Mouse (Mus musculus) liver, embryonic 12.5 days (tissue): ENCODE data around the gene Adad2. TPM values are rescaled to one million over a fixed set of nuclear protein-coding genes. Genes with fewer than 3 reads are reported as not detected.

Source experiments
- ATAC-seq: fragments of 200-750 bp; cut with Nextera tagmentation; 2 replicates; pipeline ENCODE4 v1.8.0; 2017; ENCODE audit warnings: moderate number of reproducible peaks, mild to moderate bottlenecking, moderate library complexity
- H3K27ac ChIP-seq: fragments of 300-500 bp; sonication (generic); 2 replicates; pipeline ENCODE4 v1.5.1; 2016; ENCODE audit warnings: mild to moderate bottlenecking
- H3K27me3 ChIP-seq: fragments of 300-500 bp; sonication (generic); replicated peaks from 2 replicates; pipeline ENCODE4 v1.6.1; 2016; ENCODE audit warnings: mild to moderate bottlenecking, moderate library complexity
- H3K36me3 ChIP-seq: fragments of 300-500 bp; sonication (generic); 2 replicates; pipeline ENCODE4 v1.6.1; 2016; ENCODE audit warnings: mild to moderate bottlenecking, moderate library complexity
- H3K4me1 ChIP-seq: fragments of 300-500 bp; sonication (generic); 2 replicates; pipeline ENCODE4 v1.6.1; 2016
- H3K4me2 ChIP-seq: fragments of 300-500 bp; sonication (generic); 2 replicates; pipeline ENCODE4 v1.6.1; 2016; ENCODE audit warnings: mild to moderate bottlenecking, moderate library complexity
- H3K4me3 ChIP-seq: fragments of 300-500 bp; sonication (generic); 2 replicates; pipeline ENCODE4 v1.5.1; 2016; ENCODE audit warnings: mild to moderate bottlenecking, moderate library complexity
- H3K9ac ChIP-seq: fragments of 300-500 bp; sonication (generic); 2 replicates; pipeline ENCODE4 v1.6.1; 2016; ENCODE audit warnings: mild to moderate bottlenecking, moderate library complexity
- H3K9me3 ChIP-seq: fragments of 300-500 bp; sonication (generic); replicated peaks from 2 replicates; pipeline ENCODE4 v1.6.1; 2016; ENCODE audit warnings: mild to moderate bottlenecking, moderate library complexity
- WGBS: fragments of 180-500 bp; shearing (Covaris S2); methylation state at CpG from one replicate; pipeline ENCODE4 v1.1.7; 2016; ENCODE audit not compliant: insufficient replicate concordance; 5-methylcytosine and 5-hydroxymethylcytosine counted together
- polyA plus RNA-seq: library from polyadenylated mRNA; unstranded; fragments of >200 nt; fragmentation: Nextera tagmentation; extraction: Ambion mirVana; gene quantifications from 2 replicates; pipeline ENCODE4 v1.2.1, GENCODE M21; 2016

Gene Adad2
- polyA plus RNA-seq, 1 experiment from 2014 or later, result not detected

GRCm38 (mm10) chr8:119632909-119633308 lies 20.4 kb downstream of the Adad2 start:
- no peaks in the 10 kb centered on the region for H3K9me3 ChIP-seq
- peaks cover 2% of the 10 kb centered on the region; the same call in 1 of the 2 replicates for H3K4me1 ChIP-seq
- H3K27ac ChIP-seq, result no peak overlapping the region
- ATAC-seq, result no peak
- 32% methylated on average over 29 of the region's 29 CpGs for WGBS
- no peak overlapping the region for H3K9ac ChIP-seq
- no peak overlapping the region for H3K4me3 ChIP-seq
- H3K27me3 ChIP-seq, result peaks cover 85% of the 10 kb centered on the region
- no peak overlapping the region for H3K4me2 ChIP-seq
- H3K36me3 ChIP-seq, result no peaks in the 10 kb centered on the region

DNA sequence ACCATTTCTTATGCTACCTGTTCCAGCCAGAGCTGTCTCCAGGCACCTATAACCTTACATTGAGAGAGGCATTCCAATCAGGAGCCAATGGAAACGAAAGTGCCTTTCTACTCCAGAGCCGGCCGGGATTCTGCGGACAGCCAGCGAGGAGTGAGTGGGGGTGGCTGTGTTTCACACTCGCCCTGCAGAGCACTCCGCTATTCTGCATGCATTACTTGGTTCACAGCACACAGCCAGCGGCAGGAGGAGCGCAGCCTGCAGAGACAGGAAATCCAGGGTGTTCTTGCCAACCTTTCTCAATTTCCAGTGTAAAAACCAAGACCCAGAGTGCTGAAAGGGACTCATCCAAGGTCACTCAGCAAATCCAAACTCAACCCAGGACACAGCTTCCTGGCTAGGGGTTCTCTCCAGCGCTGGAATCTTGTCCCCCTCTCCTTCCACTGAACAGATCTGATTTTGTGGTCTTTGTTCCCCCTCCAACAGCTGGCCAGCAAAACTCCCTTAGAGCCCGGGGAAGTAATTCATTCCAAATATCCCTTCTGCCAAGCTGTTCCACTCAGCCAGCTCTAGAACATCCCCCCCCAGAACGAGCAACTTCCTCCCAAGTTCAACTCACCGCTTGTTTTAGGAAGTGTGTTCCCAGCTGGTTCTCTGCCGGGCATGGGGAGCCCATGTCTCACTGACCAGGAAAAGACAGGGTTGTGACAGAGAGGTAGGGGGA lies 22.2 kb downstream of the Adad2 start:
- Histone ChIP-seq H3K9me3 (no peaks in the 10 kb centered on the region), H3K4me1 (no peaks in the 10 kb centered on the region), H3K27me3 (peaks cover 80% of the 10 kb centered on the region), H3K27ac (no peak overlapping the region), H3K4me3 (no peak overlapping the region), H3K9ac (no peak overlapping the region), H3K36me3 (no peaks in the 10 kb centered on the region), H3K4me2 (no peak overlapping the region)
- ATAC-seq, result no peak
- 25% methylated on average over 14 of the region's 14 CpGs for WGBS

- H3K4me1 ChIP-seq, result no peaks in the 10 kb centered on the region
- H3K4me2 ChIP-seq, result no peak within 1 kb of the TSS
- H3K9ac ChIP-seq, result no peak within 1 kb of the TSS
- H3K36me3 ChIP-seq, result no peaks in the 10 kb centered on the region
- no peaks in the 10 kb centered on the region for H3K9me3 ChIP-seq
- ATAC-seq, result no peak
- WGBS, result 27% methylated on average over 6 of the region's 6 CpGs
- H3K4me3 ChIP-seq, result no peak within 1 kb of the TSS
- no peak within 1 kb of the TSS for H3K27ac ChIP-seq
- H3K27me3 ChIP-seq, result peaks cover 80% of the 10 kb centered on the region
Observed at GRCm38 (mm10) chr8:119635378-119635777, 22.8 kb downstream of the Adad2 start, which contains the start of gene Kcng4. TSS of gene Kcng4 (minus strand) at chr8:119635680.

- H3K36me3 ChIP-seq, result no peaks in the 10 kb centered on the region
- no peak overlapping the region for H3K4me2 ChIP-seq
- H3K27me3 ChIP-seq, result peaks cover 74% of the 10 kb centered on the region
- H3K4me1 ChIP-seq, result no peaks in the 10 kb centered on the region
- no peak overlapping the region for H3K27ac ChIP-seq
- no peak overlapping the region for H3K4me3 ChIP-seq
- no peaks in the 10 kb centered on the region for H3K9me3 ChIP-seq
- no peak overlapping the region for H3K9ac ChIP-seq
- WGBS, result 46% methylated on average over 2 of the region's 2 CpGs
- ATAC-seq, result no peak
Observed at GRCm38 (mm10) chr8:119635958-119636357, 23.4 kb downstream of the Adad2 start.

DNA sequence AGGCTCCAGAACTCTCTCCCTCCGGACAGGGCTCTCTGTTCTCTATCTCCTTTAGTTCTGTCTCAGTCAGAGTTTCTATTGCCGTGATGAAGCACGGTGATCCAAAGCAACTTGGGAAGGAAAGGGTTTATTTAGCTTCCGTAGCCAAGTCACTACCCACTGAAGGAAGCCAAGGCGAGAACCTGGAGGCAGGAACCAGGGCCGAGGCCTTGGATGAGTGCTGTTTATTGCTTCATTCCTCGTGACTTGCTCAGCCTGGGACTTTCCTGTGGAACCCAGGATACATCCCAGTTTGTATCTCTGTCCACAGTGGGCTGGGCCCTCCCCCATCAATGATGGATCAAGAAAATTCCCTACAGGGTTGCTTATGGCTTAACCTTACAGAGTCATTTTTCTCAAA lies 24.2 kb downstream of the Adad2 start:
- Histone ChIP-seq H3K4me2 (no peak overlapping the region), H3K4me3 (no peak overlapping the region), H3K9me3 (no peaks in the 10 kb centered on the region), H3K4me1 (no peaks in the 10 kb centered on the region), H3K27me3 (peaks cover 66% of the 10 kb centered on the region), H3K27ac (no peak overlapping the region), H3K36me3 (no peaks in the 10 kb centered on the region), H3K9ac (no peak overlapping the region)
- 52% methylated on average over 7 of the region's 7 CpGs for WGBS
- no peak for ATAC-seq

DNA sequence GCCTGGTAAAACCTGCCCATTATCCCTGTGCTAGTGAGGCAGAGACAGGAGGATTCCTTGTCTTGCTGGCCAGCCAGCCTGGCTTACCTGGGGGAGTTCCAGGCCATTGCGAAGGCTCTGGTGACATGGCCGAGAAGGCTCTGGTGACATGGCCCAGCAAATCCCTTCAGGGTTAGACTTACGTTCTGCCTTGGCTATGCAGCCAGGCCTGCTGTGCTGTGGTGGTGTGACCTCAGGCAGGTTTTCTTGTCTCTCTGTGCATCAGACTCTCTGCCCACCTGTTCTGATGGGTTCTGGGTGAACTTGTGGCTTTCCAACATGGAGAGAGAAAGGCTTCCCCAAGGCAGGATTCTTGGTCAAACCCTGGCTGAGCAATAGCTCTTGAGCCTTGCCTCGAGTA lies 24.8 kb downstream of the Adad2 start:
- ATAC-seq, result no peak
- Histone ChIP-seq H3K9ac (no peak overlapping the region), H3K4me3 (no peak overlapping the region), H3K36me3 (no peaks in the 10 kb centered on the region), H3K4me1 (no peaks in the 10 kb centered on the region), H3K27ac (no peak overlapping the region), H3K4me2 (no peak overlapping the region), H3K27me3 (peaks cover 60% of the 10 kb centered on the region), H3K9me3 (no peaks in the 10 kb centered on the region)
- 59% methylated on average over 4 of the region's 4 CpGs for WGBS

DNA sequence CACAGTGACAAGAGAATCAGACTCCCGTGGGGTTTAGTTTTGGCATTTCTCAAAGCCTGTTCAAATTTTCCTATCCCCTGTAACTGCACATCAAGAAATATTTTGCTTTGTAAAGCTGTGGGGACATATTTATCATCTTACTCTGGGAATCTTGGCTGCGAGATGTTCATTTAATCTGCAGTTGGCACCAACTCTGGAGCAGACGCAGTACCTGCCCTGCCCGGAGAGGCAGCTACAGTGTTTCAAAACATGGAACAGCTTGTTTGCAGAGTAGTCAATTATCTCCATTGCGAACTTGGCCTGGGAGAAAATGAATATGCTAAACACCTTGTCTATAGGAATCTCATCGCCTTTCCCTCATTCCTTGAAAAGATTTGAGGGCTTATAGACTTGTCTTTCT lies 25.7 kb downstream of the Adad2 start:
- H3K9ac ChIP-seq, result no peak overlapping the region
- H3K4me2 ChIP-seq, result no peak overlapping the region
- H3K4me1 ChIP-seq, result no peaks in the 10 kb centered on the region
- no peaks in the 10 kb centered on the region for H3K36me3 ChIP-seq
- WGBS, result 68% methylated on average over 6 of the region's 6 CpGs
- no peak overlapping the region for H3K4me3 ChIP-seq
- H3K27me3 ChIP-seq, result peaks cover 55% of the 10 kb centered on the region
- H3K27ac ChIP-seq, result no peak overlapping the region
- no peaks in the 10 kb centered on the region for H3K9me3 ChIP-seq
- ATAC-seq, result no peak

- no peak for ATAC-seq
- WGBS, result 63% methylated on average over 7 of the region's 7 CpGs
- Histone ChIP-seq H3K9me3 (no peaks in the 10 kb centered on the region), H3K9ac (no peak overlapping the region), H3K27ac (no peak overlapping the region), H3K4me1 (no peaks in the 10 kb centered on the region), H3K36me3 (no peaks in the 10 kb centered on the region), H3K4me3 (no peak overlapping the region), H3K4me2 (no peak overlapping the region), H3K27me3 (peaks cover 46% of the 10 kb centered on the region)
Observed at GRCm38 (mm10) chr8:119639798-119640197, 27.3 kb downstream of the Adad2 start.

DNA sequence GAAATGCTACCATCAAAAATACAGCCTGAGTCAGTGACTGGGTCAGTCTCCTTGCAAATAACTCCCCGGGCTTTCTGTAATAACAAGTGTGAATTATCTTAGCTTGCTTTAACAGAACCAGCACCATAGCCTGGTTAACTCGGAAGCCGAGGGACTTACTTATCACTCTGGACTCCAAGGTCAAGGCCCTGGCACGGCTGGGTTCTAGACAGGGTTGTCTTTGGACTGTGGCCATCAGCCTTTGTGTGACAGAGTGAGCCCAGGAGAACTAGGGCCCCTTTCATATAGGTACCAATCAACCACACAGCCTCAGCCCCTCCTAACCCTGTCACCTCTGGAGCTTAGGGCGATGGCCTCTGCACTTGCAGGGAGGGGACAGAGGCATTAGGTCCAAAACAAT lies 28.5 kb downstream of the Adad2 start:
- no peak overlapping the region for H3K27ac ChIP-seq
- H3K27me3 ChIP-seq, result peaks cover 35% of the 10 kb centered on the region
- H3K36me3 ChIP-seq, result no peaks in the 10 kb centered on the region
- no peak overlapping the region for H3K4me2 ChIP-seq
- WGBS, result 56% methylated on average over 5 of the region's 5 CpGs
- H3K4me1 ChIP-seq, result no peaks in the 10 kb centered on the region
- H3K9me3 ChIP-seq, result 0 out of 2 replicates have a peak, but pooled peaks cover 2% of the 10 kb centered on the region
- ATAC-seq, result no peak
- no peak overlapping the region for H3K9ac ChIP-seq
- no peak overlapping the region for H3K4me3 ChIP-seq

DNA sequence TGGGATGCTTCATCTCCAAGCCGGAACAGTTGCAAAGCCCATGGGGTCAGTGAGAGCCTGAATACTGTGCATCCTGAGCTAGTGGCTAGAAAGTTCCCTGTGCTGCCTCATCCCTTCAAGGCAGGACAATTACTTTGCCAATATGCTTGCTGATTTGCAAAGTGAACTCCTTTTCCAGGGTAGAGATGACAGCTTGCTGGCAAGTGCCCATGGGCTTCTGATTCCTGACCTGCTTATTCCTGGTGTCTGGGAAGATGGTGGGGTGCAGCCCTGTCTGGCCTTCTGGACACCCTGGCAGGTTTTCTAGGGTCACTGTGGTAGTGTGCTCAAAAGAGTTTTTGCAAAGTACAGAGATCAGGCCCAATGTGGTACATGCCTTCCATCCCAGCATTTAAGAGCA lies 30.4 kb downstream of the Adad2 start:
- H3K36me3 ChIP-seq, result no peaks in the 10 kb centered on the region
- no peak overlapping the region for H3K9ac ChIP-seq
- no peak overlapping the region for H3K4me2 ChIP-seq
- no peaks in the 10 kb centered on the region for H3K4me1 ChIP-seq
- no peak for ATAC-seq
- H3K4me3 ChIP-seq, result no peak overlapping the region
- no peak overlapping the region for H3K27ac ChIP-seq
- WGBS, result 72% methylated on average over 1 of the region's 1 CpGs
- 0 out of 2 replicates have a peak, but pooled peaks cover 7% of the 10 kb centered on the region for H3K9me3 ChIP-seq
- peaks cover 16% of the 10 kb centered on the region; the same call in 1 of the 2 replicates for H3K27me3 ChIP-seq

GRCm38 (mm10) chr8:119644429-119644960 lies 31.9 kb downstream of the Adad2 start:
- no peak overlapping the region for H3K4me2 ChIP-seq
- no peak overlapping the region for H3K27ac ChIP-seq
- WGBS, result 79% methylated on average over 17 of the region's 17 CpGs
- no peaks in the 10 kb centered on the region for H3K36me3 ChIP-seq
- H3K4me3 ChIP-seq, result no peak overlapping the region
- H3K9me3 ChIP-seq, result 0 out of 2 replicates have a peak, but pooled peaks cover 7% of the 10 kb centered on the region
- no peak overlapping the region for H3K9ac ChIP-seq
- no peaks in the 10 kb centered on the region for H3K4me1 ChIP-seq
- H3K27me3 ChIP-seq, result peaks cover 16% of the 10 kb centered on the region; the same call in 1 of the 2 replicates
- no peak for ATAC-seq

DNA sequence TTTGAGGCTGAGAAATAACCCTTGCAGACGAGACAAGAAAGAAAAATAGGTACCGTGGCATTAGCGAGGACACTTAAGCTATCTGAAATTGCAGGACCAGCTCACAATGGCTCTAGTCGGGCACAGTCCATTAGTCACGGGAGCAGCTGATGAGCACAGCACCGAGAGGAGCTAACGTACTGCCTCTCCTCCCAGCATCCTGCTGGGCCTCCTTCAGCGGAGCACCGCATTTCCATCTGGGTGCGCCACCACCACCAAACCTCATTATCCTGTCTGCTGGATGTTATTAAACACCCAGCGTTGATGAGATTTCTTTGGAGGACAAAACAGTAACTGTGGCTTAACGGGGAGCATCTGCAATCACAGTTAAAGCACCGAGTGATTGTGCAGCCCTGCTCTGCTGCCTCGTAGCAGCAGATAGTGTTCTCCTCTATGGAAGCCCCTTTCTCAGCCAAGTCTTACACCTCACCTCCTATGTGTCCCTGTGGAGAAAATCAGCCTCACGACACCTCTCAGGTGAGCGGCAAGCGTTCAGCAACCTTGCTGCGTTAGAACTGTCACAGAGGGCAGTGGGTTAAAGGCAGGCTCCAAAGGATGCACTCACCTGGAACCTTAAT lies 32.5 kb downstream of the Adad2 start:
- no peaks in the 10 kb centered on the region for H3K4me1 ChIP-seq

More for the DNA sequence above, 32.5 kb downstream of the Adad2 start:
- Histone ChIP-seq H3K27me3 (peaks cover 14% of the 10 kb centered on the region; the same call in 1 of the 2 replicates), H3K9ac (no peak overlapping the region), H3K4me3 (no peak overlapping the region), H3K9me3 (0 out of 2 replicates have a peak, but pooled peaks cover 7% of the 10 kb centered on the region), H3K36me3 (no peaks in the 10 kb centered on the region), H3K27ac (no peak overlapping the region), H3K4me2 (no peak overlapping the region)
- WGBS, result 64% methylated on average over 18 of the region's 18 CpGs
- ATAC-seq, result no peak
